Mouse (Mus musculus) bone marrow macrophage, adult 2 months (primary cell): ENCODE results near the gene Uvrag. TPM values are rescaled to one million over a fixed set of nuclear protein-coding genes. Genes with fewer than 3 reads are reported as not detected.

Source experiments
- H3K27ac ChIP-seq: 2 replicates; pipeline ENCODE4 v1.5.1; 2012; ENCODE audit warnings: low read depth, low read length; ENCODE audit not compliant: insufficient read depth
- H3K4me1 ChIP-seq: 2 replicates; pipeline ENCODE4 v1.6.1; 2012; ENCODE audit warnings: low read length; ENCODE audit not compliant: control insufficient read depth, insufficient read depth
- H3K4me3 ChIP-seq: 2 replicates; pipeline ENCODE4 v1.5.1; 2012; ENCODE audit warnings: mild to moderate bottlenecking, low read length, moderate library complexity; ENCODE audit not compliant: insufficient read depth
- CTCF ChIP-seq: IDR thresholded peaks from 2 replicates; pipeline ENCODE4 v1.5.1; 2012; ENCODE audit warnings: low read depth, mild to moderate bottlenecking, low read length, moderate library complexity
- POLR2A ChIP-seq: IDR thresholded peaks from 2 replicates; pipeline ENCODE4 v1.6.1; 2012; ENCODE audit warnings: mild to moderate bottlenecking, low read depth, low read length, borderline replicate concordance
- polyA plus RNA-seq: library from polyadenylated mRNA; stranded (reverse); fragments of >200 nt; gene quantifications from 2 replicates; pipeline ENCODE4 v1.2.4, GENCODE M21; 2012; ENCODE audit not compliant: missing spikeins, insufficient read depth, insufficient read length

Gene Uvrag
- polyA plus RNA-seq, 1 experiment: 61.3 TPM

- Histone ChIP-seq H3K4me1 (peaks cover 50% of the 10 kb centered on the region), H3K27ac (peak overlapping the region; percentile 44), H3K4me3 (peak overlapping the region; percentile 57)
- TF ChIP-seq CTCF (no peak), POLR2A (no peak)
Observed at GRCm38 (mm10) chr7:99141919-99142606, 1.1 kb upstream of the Uvrag start.

GRCm38 (mm10) chr7:99140511-99140910 is 430 bp downstream of the Uvrag start:
- H3K4me3 ChIP-seq: peak overlapping the region; percentile 72
- peaks cover 52% of the 10 kb centered on the region for H3K4me1 ChIP-seq
- no peak for TF ChIP-seq POLR2A
- no peak for TF ChIP-seq CTCF
- H3K27ac ChIP-seq: peak overlapping the region; percentile 80

GRCm38 (mm10) chr7:99139841-99140491 is 975 bp downstream of the Uvrag start:
- TF ChIP-seq CTCF (no peak), POLR2A (no peak)
- Histone ChIP-seq H3K4me1 (peaks cover 52% of the 10 kb centered on the region), H3K4me3 (peak overlapping the region; percentile 72), H3K27ac (peak overlapping the region; percentile 80)

DNA sequence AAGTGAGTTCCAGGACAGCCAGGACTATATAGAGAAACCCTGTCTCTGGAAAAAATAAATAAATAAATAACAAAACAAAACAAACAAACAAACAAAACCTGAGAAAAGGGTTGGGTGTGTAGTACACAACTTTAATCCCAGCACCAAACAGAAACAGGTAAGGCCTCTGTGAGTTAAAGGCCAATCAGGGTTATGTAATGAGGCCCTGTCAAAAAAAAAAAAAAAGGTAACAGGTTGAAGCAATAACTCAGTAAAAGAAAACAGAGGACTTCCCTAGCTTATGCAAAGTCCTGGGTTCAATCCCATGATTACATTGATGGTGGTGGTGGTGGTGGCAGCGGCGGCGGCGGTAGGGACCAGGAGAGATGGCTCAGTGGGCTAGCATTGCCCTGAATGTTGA is 3.4 kb downstream of the Uvrag start:
- H3K4me3 ChIP-seq: no peak overlapping the region
- no peak for TF ChIP-seq POLR2A
- TF ChIP-seq CTCF: no peak
- no peak overlapping the region for H3K27ac ChIP-seq
- peaks cover 45% of the 10 kb centered on the region for H3K4me1 ChIP-seq

GRCm38 (mm10) chr7:99136789-99137188 is 4.2 kb downstream of the Uvrag start:
- TF ChIP-seq POLR2A (no peak), CTCF (no peak)
- peaks cover 44% of the 10 kb centered on the region for H3K4me1 ChIP-seq
- no peak overlapping the region for H3K4me3 ChIP-seq

GRCm38 (mm10) chr7:99133811-99134402 is 7.0 kb downstream of the Uvrag start:
- Histone ChIP-seq H3K4me1 (peaks cover 68% of the 10 kb centered on the region), H3K4me3 (peak overlapping the region; percentile 53), H3K27ac (peak overlapping the region; percentile 94)
- TF ChIP-seq POLR2A: no peak
- TF ChIP-seq CTCF: no peak

More at GRCm38 (mm10) chr7:99136789-99137188, 4.2 kb downstream of the Uvrag start:
- H3K27ac ChIP-seq: no peak overlapping the region

DNA sequence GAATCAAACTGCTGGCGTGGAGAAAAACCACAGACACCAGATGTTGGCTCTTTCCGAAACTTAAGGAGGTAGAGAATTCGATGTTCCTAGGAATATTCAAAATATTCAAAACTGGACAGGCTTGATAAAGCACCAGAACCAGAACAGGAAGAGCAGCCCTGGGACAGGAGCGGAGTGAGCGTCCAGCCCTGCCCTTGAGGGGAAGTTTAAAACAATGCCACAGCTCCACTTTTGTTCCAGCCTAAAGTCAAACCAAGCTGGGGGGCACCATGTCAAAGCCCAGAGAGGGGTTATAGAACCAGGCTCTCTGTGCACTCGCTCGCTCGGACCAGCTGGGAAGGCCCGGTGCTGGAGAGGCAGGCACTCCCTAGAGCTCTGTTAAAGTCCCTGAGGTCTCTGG is 8.3 kb downstream of the Uvrag start:
- peak overlapping the region; percentile 39 for H3K27ac ChIP-seq
- H3K4me1 ChIP-seq: peaks cover 71% of the 10 kb centered on the region
- no peak for TF ChIP-seq POLR2A
- TF ChIP-seq CTCF: no peak
- H3K4me3 ChIP-seq: no peak overlapping the region

DNA sequence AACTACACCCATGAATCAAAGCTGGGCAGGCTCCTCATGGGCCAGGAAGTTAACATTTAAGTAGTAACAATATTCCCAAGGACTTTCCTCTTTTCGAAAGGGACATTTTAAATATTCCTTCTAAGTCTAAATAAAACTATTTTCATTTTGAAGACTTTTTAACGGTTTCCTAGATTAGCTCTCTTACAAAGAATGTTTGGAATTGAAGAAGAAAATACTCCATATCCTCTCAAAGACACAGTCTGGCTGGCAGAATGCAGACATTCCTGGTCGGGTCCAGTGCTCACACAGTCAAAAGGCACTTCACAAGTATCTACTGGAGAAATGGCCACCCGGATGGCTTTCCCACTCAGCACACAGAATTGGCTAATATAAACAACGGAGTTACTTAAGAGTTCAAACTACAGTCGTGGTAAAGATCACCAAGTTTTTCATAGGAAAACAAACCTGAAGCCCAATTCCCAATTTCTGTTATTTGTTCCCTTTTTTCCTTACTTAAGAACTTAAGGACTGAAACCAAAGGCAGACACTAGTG is 9.1 kb downstream of the Uvrag start:
- H3K4me1 ChIP-seq: peaks cover 71% of the 10 kb centered on the region
- TF ChIP-seq CTCF: no peak
- no peak for TF ChIP-seq POLR2A
- H3K4me3 ChIP-seq: no peak overlapping the region
- peak overlapping the region; percentile 39; the same call in 1 of the 2 replicates for H3K27ac ChIP-seq

GRCm38 (mm10) chr7:99128965-99129364 is 12.0 kb downstream of the Uvrag start:
- Histone ChIP-seq H3K4me1 (peaks cover 48% of the 10 kb centered on the region), H3K27ac (no peak overlapping the region), H3K4me3 (no peak overlapping the region)
- TF ChIP-seq CTCF (no peak), POLR2A (no peak)
